Mouse (Mus musculus): ENCODE measurements around the gene Rnaseh1.

DNA sequence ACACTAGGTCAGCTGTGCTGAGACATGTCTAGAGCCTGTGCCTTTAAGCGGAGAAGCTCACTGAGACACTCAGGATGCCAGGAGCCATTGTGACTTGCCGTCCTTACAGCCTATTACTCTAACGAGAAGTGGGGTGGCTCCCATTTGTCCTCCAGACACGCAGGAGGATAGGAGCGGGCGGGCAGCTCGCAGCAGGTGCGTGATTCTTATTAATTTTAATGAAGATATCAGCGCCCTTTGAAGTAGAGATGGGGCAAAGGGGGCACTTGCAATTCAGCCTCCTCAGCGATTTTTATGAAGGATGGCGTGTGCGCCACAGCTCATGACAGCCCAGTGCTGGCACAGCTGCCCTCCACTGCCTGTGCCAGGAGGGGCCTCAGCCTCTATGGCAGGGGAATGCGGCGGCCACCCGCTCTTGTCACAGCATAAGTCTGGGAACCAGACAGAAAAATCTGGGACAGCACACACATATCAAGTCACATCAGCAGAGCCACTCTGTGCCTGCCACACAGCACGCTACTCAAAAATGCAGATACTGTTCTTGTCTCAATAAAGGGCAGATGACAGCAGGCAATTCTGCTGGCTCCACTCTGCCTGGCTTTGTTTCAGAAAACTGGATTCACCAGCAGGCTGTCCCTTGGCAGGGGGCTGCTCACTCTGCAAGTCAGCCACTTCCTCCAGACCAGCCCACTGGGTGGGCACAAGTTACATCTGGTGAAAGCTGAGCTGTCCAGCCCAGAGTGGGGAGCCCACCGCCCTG, 41.7 kb upstream of the Rnaseh1 start:
- TF ChIP-seq GATA1 (IDR thresholded peaks at IDR 0.05; ENCODE audit: borderline replicate concordance, low read length) (no peak), FLI1 (IDR thresholded peaks at IDR 0.05; ENCODE audit: low read length) (no peak)
